Mouse (Mus musculus) heart, embryonic 15.5 days (tissue): ENCODE results near the gene Prame. TPM values are rescaled to one million over a fixed set of nuclear protein-coding genes. Genes with fewer than 3 reads are reported as not detected.
"Not testable (repeated sequence)": the region's sequence is repeated elsewhere in the genome, so short reads cannot be mapped to it uniquely, and the experiment has no call there.

Experiments used
- ATAC-seq: fragments of 200-750 bp; cut with Nextera tagmentation; replicated peaks from 2 replicates; pipeline ENCODE4 v1.8.0; 2017; ENCODE audit warnings: low read depth, moderate TSS enrichment; ENCODE audit not compliant: insufficient number of reproducible peaks, insufficient read depth, low FRiP score
- H3K27ac ChIP-seq: fragments of 300-500 bp; sonication (generic); 2 replicates; pipeline ENCODE4 v1.5.1; 2015; ENCODE audit warnings: mild to moderate bottlenecking, inconsistent platforms
- H3K27me3 ChIP-seq: fragments of 300-500 bp; sonication (generic); 2 replicates; pipeline ENCODE4 v1.6.1; 2015; ENCODE audit warnings: inconsistent platforms
- H3K36me3 ChIP-seq: fragments of 300-500 bp; sonication (generic); 2 replicates; pipeline ENCODE4 v1.6.1; 2015; ENCODE audit warnings: mild to moderate bottlenecking, inconsistent platforms
- H3K4me1 ChIP-seq: fragments of 300-500 bp; sonication (generic); replicated peaks from 2 replicates; pipeline ENCODE4 v1.6.1; 2015; ENCODE audit warnings: inconsistent platforms
- H3K4me2 ChIP-seq: fragments of 300-500 bp; sonication (generic); 2 replicates; pipeline ENCODE4 v1.6.1; 2015; ENCODE audit warnings: inconsistent platforms, mild to moderate bottlenecking, moderate library complexity
- H3K4me3 ChIP-seq: fragments of 300-500 bp; sonication (generic); 2 replicates; pipeline ENCODE4 v1.5.1; 2015; ENCODE audit warnings: mild to moderate bottlenecking, inconsistent platforms
- H3K9ac ChIP-seq: fragments of 300-500 bp; sonication (generic); 2 replicates; pipeline ENCODE4 v1.6.1; 2015; ENCODE audit warnings: mild to moderate bottlenecking, inconsistent platforms
- H3K9me3 ChIP-seq: fragments of 300-500 bp; sonication (generic); replicated peaks from 2 replicates; pipeline ENCODE4 v1.6.1; 2016; ENCODE audit warnings: inconsistent platforms
- WGBS: fragments of 180-500 bp; shearing (Covaris S2); methylation state at CpG from one replicate; pipeline ENCODE4 v1.1.7; 2015; ENCODE audit warnings: mixed read lengths; 5-methylcytosine and 5-hydroxymethylcytosine counted together
- polyA plus RNA-seq: library from polyadenylated mRNA; unstranded; fragments of >200 nt; fragmentation: Nextera tagmentation; extraction: Ambion mirVana; gene quantifications from 2 replicates; pipeline ENCODE4 v1.2.1, GENCODE M21; 2015

Gene Prame
- not detected in 2 replicates for polyA plus RNA-seq

DNA sequence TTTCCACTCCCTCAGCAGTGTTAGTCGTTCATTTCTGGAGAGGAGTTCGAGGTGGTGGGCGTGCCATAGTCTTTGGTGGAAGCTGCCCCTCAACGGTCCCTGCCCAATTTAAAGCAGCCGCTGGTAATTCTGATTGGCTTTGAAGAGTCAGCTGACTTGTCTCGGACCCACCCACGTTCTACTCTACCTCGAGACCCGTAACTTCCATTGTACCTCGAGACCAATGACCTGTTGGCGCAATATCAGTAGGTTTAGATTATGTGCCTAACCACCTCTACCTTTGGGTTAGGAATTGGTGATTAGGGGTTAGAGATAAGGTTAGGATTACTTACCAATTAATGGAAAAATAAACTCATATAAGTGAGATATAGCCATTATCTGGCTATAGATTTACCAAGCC lies at the start of gene Prame:
Prame (minus strand) TSS at position 101 of the 400 bp plus-strand sequence.
- H3K4me2 ChIP-seq: no peak within 1 kb of the TSS
- H3K4me1 ChIP-seq: no peaks in the 10 kb centered on the region
- WGBS: 79% methylated on average over 11 of the region's 11 CpGs
- no peaks in the 10 kb centered on the region for H3K27me3 ChIP-seq
- no peaks in the 10 kb centered on the region for H3K36me3 ChIP-seq
- H3K9ac ChIP-seq: no peak within 1 kb of the TSS
- ATAC-seq: no peak
- H3K4me3 ChIP-seq: no peak within 1 kb of the TSS
- H3K27ac ChIP-seq: no peak within 1 kb of the TSS
- H3K9me3 ChIP-seq: no peaks in the 10 kb centered on the region

DNA sequence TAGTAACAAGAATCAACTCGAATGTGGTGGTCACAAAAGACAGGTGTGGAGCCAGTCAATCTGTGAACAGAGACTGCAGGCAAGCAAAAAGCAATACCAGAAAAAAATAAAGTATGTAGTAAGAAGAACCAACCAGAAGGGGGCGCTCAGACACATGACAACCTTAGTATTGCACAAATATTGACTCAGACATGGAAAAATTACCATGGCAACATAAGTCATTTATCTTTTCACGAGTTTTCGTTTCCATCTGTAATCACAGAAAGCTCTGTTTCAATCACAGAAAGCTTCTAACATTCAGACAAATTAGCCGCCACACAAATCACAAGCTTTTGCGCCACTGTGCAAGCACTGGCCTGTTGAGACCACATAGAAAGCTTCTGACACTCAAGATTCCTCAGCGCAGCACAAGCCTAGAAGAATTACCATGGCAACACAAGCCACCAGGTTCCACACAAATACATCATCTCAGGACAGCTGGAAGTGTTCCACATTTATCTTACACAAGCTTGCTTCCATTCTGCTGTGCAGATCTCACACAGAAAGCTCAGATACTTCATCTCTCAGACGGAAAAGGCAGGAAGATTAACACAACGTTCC lies 24.8 kb upstream of the Prame start:
- 27% methylated on average over 9 of the region's 9 CpGs for WGBS
- no peak overlapping the region for H3K9ac ChIP-seq
- no peaks in the 10 kb centered on the region for H3K27me3 ChIP-seq
- H3K4me3 ChIP-seq: no peak overlapping the region
- no peak for ATAC-seq
- H3K27ac ChIP-seq: no peak overlapping the region
- H3K4me2 ChIP-seq: no peak overlapping the region
- no peaks in the 10 kb centered on the region for H3K36me3 ChIP-seq
- H3K9me3 ChIP-seq: no peaks in the 10 kb centered on the region
- no peaks in the 10 kb centered on the region for H3K4me1 ChIP-seq

DNA sequence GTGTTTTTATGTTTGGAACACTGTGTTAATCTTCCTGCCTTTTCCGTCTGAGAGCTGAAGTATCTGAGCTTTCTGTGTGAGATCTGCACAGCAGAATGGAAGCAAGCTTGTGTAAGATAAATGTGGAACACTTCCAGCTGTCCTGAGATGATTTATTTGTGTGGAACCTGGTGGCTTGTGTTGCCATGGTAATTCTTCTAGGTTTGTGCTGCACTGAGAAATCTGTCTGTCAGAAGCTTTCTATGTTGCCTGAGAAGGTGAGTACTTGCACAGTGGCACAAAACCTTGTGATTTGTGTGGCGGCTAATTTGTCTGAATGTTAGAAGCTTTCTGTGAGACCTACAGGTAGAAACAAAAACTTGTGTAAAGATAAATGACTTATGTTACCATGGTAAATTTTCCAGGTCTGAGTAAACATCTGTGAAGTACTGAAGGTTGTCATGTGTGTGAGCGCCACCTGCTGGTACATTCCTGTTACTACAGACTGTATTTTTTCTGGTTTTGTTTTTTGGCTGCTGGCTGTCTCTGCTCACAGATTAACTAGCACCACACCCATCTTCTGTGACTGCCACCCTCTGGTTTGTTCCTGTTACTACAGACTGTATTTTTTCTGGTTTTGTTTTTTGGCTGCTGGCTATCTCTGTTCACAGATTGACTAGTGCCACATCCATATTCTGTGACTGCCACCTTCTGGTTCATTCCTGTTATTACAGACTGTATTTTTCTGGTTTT lies 26.0 kb downstream of the Prame start:
- H3K4me3 ChIP-seq, H3K36me3 ChIP-seq, H3K9ac ChIP-seq, H3K9me3 ChIP-seq, H3K4me2 ChIP-seq, H3K4me1 ChIP-seq, ATAC-seq, H3K27ac ChIP-seq, H3K27me3 ChIP-seq: not testable (repeated sequence)
- WGBS: 61% methylated on average over 3 of the region's 3 CpGs

DNA sequence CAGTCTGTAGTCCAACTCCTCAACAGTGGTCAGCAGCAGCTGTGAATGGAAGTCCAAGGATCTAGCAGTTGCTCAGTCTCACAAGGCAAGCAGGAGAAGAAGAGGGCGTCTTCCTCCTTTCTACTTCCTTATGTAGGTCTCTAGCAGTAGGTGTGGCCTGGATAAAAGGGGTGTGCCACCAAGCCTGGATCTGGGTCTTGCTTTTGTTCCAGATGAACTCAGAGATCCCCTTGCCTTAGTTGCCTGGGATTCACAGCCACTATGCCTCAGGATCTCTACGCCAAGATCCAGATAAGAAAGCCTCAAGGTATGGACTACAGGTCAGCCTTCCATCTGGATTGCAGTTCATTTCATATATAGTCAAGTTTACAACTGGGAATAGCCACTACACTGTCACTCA lies 28.8 kb downstream of the Prame start, which contains the start of gene Nxf7:
Nxf7 (minus strand) TSS at position 101 of the 400 bp plus-strand sequence.
- no peaks in the 10 kb centered on the region for H3K27me3 ChIP-seq

DNA sequence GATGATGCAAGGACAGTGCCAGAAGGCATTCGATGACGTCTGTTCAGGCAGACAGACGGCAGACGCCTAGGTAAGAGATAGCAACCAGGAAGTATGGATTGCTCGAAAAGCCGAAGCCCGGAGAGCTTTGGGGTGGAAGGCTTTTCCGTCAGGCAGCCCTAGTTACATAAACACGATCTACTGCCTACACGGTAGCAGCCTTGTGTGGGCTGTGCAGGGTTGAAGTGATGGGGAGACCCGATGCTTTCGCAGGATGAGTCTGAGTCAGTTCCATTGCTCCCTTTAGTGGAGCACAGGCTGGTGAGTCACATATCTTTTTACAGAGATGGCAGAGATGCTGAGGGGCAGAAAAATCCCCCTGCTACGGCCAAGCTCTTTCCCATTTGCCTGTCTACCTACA lies 29.4 kb downstream of the Prame start:
- 58% methylated on average over 13 of the region's 13 CpGs for WGBS
- H3K27ac ChIP-seq: no peak overlapping the region
- no peak overlapping the region for H3K4me2 ChIP-seq
- no peaks in the 10 kb centered on the region for H3K4me1 ChIP-seq
- ATAC-seq: no peak
- H3K9me3 ChIP-seq: no peaks in the 10 kb centered on the region
- no peak overlapping the region for H3K4me3 ChIP-seq
- H3K36me3 ChIP-seq: no peaks in the 10 kb centered on the region
- no peak overlapping the region for H3K9ac ChIP-seq
- H3K27me3 ChIP-seq: no peaks in the 10 kb centered on the region

More for the DNA sequence above, 28.8 kb downstream of the Prame start, which contains the start of gene Nxf7:
- Histone ChIP-seq H3K4me2 (no peak within 1 kb of the TSS), H3K4me1 (no peaks in the 10 kb centered on the region), H3K9ac (no peak within 1 kb of the TSS), H3K4me3 (no peak within 1 kb of the TSS), H3K9me3 (no peaks in the 10 kb centered on the region), H3K27ac (no peak within 1 kb of the TSS), H3K36me3 (no peaks in the 10 kb centered on the region)
- no peak for ATAC-seq
- WGBS: 76% methylated on average over 2 of the region's 2 CpGs

DNA sequence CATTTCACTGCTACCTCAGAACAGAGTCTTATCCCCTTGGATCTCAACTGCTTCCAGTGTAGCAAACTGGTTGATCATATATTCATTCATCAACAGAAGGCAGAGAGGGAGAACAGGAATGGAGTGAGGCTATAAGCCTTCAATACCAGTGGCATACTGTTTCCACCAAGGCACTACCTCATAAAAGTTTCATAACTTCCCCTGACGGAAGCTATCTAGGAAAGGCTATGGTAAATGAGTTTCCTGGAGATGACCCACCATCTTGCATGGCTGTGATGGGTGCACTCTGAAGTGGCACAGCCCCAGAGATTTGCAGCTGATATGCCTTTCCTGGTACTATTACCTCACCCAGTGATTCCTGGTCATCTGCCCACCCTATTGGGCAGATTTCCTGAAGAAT lies 51.1 kb downstream of the Prame start:
- ATAC-seq: no peak
- Histone ChIP-seq H3K9me3 (no peaks in the 10 kb centered on the region), H3K4me3 (no peak overlapping the region), H3K27me3 (no peaks in the 10 kb centered on the region), H3K9ac (no peak overlapping the region), H3K4me2 (no peak overlapping the region), H3K27ac (no peak overlapping the region), H3K36me3 (no peaks in the 10 kb centered on the region), H3K4me1 (no peaks in the 10 kb centered on the region)
- 81% methylated on average over 1 of the region's 1 CpGs for WGBS

DNA sequence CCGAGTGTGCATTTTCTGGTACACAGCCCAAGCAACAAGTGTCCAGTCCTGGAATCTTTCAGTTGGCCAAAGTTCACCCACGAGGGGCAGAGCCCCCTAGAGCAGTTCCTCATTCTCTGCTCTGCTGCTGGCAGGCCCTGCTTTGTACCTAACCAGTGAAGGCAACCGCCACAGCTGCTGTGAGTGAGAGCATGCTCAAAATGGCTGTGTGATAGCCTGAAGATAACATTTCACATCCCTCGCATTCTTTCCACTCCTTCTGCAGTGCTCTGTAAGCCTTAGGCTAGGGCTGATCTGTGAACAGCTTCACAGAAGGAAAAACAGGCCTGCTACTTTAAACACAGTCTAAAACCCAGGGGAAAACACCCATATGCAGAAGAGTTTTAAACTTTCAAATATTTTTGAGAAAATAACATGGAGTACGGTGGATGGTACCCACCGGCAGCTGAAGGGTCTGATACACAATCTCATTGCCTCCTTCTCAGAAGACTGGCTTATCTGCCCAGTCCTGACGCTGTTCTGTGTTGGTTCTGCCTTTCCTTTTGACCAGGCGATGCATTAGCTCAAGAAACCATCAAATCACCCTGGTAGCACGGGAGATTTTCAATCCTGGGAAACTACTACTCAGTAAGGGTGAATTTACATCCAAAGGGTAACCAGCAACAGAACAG lies 52.4 kb downstream of the Prame start:
- peak; percentile 50; the same call in 1 of the 2 replicates for ATAC-seq
- H3K9me3 ChIP-seq, H3K27me3 ChIP-seq, H3K36me3 ChIP-seq, H3K4me1 ChIP-seq, H3K4me3 ChIP-seq, H3K4me2 ChIP-seq, H3K9ac ChIP-seq: not testable (repeated sequence)
- WGBS: 35% methylated on average over 9 of the region's 9 CpGs
- peak overlapping the region; percentile 42 for H3K27ac ChIP-seq

DNA sequence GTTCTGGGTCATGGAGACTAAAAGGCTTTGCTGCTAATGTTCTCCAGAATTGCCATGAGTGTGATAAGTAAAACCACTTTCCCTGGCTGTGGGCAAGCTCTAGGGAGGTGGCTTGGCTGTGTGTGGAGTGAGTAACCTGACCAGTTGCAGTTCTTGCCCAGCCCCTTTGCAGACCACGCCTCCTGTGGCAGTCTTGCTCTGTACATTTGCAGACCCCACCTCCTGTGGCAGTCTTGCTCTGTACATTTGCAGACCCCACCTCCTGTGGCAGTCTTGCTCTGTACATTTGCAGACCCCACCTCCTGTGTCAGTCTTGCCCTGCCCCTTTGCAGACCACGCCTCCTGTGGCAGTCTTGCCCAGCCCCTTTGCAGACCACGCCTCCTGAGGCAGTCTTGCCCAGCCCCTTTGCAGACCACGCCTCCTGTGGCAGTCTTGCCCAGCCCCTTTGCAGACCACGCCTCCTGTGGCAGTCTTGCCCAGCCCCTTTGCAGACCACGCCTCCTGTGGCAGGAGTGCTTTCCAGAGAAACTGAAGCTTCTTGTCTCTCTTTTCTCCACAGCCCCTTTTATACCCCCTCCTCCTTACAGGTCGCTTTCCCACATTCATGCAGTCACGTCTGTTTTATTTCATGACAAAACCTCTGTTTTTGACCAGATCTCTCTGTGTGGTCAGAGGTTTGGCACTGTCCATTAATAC lies 53.1 kb downstream of the Prame start:
- not testable (repeated sequence) for H3K9ac ChIP-seq, H3K4me2 ChIP-seq, ATAC-seq, H3K9me3 ChIP-seq, H3K27me3 ChIP-seq, H3K36me3 ChIP-seq, H3K4me1 ChIP-seq, H3K4me3 ChIP-seq
- WGBS: 22% methylated on average over 8 of the region's 8 CpGs
- H3K27ac ChIP-seq: peak overlapping the region; percentile 42

DNA sequence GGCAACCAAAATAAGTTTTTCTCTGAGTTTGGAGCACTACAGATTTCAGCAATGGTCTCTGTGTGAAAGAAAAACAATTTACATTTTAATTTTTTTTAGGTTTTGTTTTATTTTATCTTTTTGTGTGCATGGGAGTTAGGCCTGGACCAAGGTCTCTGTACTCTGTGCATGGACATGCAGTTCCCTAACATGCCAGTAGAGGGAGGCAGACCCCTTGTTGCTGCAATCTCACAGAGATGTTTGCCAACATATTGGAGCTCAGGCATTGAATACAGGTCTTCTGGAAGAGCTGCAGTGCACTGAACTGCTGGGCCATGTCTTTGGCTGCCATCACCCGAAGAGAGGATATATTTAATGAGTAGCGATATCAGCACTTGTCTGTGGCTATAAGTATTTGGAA lies 58.0 kb downstream of the Prame start:
- not testable (repeated sequence) for H3K4me2 ChIP-seq, H3K9ac ChIP-seq, H3K27ac ChIP-seq, H3K4me1 ChIP-seq, H3K9me3 ChIP-seq, H3K27me3 ChIP-seq, H3K4me3 ChIP-seq, ATAC-seq, H3K36me3 ChIP-seq
- WGBS: 25% methylated on average over 2 of the region's 2 CpGs

DNA sequence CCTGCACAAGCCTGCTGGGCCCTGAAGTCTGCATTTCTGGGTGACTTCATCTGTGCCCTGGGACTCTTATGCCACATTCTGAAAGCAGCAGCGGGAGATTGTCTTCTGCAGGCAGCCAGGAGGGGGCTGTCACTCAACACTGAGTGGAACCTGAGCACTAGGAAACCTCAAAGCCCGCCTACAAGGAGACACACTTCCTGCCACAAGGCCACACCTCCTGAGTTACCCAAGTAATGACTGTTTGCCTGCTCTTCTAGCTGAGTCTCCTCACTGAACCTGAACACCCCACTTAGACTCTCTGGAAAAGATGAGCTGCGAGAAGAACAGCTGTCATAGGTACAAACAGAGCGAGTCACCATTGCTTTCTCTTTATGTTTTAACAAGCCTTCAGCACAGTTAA lies 62.6 kb downstream of the Prame start:
- H3K9ac ChIP-seq, ATAC-seq: not testable (repeated sequence)
- WGBS: 51% methylated on average over 4 of the region's 4 CpGs

More for the DNA sequence above, 62.6 kb downstream of the Prame start:
- H3K4me2 ChIP-seq, H3K27ac ChIP-seq, H3K36me3 ChIP-seq, H3K4me1 ChIP-seq, H3K27me3 ChIP-seq, H3K9me3 ChIP-seq, H3K4me3 ChIP-seq: not testable (repeated sequence)
